Mouse (Mus musculus): ENCODE data around the gene Ankrd11.

Gene Ankrd11

DNA sequence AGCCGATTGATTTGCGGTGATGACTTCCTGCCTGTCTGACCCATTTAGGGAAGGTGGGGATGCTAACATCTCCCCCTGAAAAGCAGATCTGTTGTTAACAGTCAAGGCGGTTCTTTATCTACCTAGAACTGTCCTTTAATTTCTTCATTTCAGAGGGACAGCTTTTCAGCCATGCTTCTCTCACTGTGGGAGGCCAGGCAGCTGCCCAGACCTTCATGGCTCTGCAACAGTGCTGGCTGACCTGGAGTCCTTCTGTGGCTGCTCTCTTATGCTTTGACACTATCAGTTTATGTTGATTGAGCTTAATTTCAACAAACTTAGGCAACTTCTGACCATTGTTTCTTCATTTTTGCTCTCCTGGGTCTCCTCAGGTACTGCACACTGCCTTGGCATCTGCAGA is 161.8 kb downstream of the Ankrd11 start:
- DNase-seq: no peak

DNA sequence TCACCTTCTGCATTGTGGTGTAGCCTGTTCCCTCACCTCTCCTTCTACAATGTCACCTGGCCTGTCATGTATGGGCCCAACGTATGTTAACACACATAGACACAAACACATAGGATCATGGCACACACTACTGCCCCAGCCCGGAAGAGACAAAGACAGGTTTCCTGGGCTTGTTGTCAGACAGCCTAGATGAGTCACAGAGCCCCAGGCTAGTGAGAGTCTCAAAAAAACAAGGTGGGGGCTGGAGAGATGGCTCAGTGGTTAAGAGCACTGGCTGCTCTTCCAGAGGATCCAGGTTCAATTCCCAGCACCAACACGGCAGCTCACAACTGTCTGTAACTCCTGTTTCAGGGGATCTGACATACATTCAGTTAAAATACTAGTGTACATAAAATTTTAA is 163.8 kb downstream of the Ankrd11 start:
- DNase-seq: no peak

DNA sequence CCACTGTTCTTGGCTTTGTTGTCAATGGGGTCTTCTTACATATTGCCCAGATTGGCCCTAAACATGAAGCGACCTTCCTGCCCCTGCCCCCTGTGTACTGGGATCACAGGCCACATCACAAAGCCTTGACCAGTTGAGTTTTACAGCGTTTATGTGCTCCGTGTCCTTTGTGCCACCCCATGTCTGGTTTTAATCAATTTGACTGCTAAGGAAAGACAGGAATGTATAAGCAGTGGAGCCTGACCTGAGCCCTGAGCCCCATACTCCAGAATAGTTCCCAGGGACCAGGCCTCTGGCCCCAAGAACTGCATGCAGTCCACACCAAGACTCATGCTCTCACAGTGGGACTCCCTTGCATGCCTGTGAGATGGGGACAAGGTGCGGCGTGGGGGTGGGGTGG is 166.9 kb downstream of the Ankrd11 start:
- DNase-seq: no peak

DNA sequence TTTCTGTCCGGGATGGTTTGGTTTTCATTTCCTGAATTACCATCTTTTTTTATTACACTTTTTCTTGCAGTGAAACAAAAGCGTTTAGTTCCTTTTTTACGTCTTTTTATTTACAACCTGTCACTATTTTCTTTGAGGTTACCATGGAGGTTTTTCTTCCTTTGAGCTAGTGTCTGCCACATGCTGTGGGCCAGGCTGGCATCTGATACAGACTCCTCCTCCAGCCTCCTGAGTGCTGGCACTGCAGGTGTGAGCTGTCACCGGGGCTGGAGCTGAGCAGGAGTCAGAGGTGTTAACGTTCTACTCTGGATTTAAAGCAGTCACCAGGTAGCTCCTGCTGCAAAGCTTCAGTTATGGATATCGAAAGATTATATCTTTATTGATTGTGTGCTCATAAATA is 168.9 kb downstream of the Ankrd11 start:
- DNase-seq: peak; percentile 50

DNA sequence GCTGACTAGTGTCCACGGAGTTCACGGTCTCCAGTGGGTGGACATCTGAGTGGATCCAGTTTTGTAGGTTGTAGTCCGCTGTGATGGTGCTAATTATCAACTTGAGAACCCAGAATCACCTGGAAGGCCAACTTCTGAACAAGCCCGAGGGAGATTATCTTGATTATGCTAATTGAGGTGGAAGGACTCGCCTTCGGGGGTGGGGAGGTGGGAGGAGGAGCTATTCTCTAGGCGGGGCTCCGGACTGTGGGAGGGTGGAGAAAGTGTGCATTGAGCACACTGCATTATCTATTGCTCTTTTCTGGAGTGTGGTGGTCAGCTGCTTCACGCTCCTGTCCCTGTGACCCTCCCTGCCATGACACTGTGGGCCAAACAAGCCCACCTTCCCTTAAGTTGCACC is 170.4 kb downstream of the Ankrd11 start:
- no peak for DNase-seq

DNA sequence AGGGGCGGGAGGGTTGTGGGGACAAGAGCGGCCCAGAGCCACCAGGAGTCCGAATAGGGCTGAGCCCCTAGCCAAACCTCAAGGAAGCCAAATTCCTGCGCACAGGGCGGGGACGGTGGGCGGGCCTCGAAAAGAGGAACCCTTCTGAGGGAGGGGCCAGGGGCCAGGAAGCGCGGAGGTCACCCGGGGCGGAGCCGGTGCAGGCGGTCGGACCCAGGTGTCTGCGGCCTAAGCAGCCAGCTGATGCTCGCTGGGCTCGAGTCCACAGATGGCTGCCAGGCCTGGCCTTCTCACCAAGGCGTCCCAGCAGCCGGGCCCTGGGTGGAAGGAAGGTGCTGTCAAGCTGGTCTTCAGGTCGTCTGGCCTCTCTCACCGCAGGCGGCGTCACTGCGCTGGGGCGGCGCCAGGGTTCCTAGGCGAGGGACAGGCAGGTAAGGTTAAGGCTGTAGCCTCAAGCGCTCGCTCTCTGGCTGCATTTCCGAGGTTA is 171.7 kb downstream of the Ankrd11 start:
- DNase-seq: peak; percentile 89

DNA sequence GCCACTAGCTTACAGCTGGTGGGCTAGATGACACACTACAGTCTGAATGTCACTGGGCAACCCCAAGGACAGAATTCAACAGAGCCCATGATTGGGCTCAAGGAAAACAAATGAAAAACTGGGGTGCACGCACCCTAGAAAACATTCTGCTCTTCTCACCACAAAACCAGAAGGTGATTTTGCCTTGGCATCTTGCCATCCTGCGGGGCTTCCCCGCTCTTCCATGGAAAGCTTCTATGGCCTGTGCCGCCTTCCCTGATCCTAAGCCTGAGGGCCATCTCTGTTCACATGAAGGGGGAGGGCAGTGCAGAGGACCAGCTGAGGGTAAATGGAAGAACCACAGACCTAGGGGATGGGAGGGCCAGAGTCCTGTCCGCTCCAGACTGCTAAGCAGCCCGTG is 174.1 kb downstream of the Ankrd11 start:
- no peak for DNase-seq

DNA sequence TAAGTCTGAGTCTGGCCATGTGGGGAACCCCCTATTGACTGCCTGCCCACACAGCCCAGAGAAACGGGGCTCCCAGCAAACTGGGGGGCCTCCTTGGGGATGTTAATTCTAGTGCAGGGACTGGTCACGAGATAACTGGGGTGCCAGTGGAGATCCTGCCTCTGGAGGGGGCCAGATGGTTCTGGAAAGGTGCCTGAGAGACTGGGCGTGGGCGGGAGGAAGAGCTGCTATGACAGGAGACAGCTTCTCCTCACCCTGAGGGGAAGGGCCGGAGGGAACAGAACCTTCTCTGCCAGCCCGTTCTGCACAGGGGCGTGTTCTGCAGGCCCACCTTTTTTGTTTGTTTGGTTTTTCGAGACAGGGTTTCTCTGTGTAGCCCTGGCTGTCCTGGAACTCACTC is 175.8 kb downstream of the Ankrd11 start:
- DNase-seq: no peak

DNA sequence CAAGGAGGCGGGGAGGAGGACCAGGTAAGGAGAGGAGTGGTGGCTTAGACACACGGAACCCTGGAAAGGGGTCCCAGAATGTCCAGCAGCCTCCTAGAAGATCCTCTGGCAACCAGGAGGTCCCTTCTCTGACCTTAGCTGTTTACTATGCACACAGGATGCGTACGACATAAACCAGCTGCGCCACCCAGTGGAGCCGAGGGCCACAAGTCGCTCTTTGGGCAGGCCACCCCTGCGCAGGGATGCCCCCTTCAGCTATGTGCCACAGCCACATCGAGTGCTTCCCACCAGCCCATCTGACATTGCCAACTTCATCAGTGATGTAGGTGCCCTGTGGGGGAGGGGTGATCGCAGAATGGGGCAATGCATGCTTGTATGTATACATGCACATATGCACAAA is 176.6 kb downstream of the Ankrd11 start:
- peak; percentile 64 for DNase-seq

DNA sequence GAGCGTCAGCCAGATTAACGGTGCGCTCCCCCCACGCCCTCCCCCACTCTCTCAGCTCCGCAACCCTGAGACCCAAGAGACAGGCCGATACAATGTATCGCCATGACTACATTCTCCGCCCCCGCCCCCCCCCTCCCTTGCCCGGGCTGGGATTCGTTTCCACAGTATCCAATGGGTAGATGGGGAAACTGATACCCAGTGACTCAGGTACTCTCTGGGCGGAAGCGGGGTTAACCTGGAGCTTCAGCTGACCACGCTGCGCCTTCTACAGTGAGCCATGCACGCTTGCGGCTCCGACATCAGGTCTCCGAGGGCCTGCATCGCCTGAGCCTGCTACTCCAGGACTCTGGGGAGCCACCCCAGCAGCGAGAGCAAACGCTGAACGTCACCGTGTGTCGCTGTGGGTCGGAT is 177.4 kb downstream of the Ankrd11 start:
- no peak for DNase-seq

DNA sequence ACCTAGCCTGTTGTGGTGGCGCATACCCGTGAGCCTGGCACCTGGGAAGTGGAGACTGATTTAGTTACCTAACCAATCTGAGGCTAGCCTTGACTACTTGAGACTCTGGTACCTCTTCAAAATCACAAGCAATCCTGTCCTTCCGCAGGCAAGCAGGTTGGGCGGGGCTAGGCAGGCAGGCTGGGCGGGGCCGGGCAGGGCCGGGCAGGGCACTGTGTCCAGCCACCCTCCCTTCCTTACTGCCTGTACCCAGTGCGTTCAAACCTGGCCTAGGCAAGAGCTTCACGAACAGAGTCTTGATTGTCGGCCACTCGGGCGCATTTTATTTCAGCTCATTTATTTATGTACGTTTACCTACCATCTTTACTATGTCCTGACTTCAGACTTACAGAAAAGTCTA is 182.2 kb downstream of the Ankrd11 start:
- DNase-seq: no peak

DNA sequence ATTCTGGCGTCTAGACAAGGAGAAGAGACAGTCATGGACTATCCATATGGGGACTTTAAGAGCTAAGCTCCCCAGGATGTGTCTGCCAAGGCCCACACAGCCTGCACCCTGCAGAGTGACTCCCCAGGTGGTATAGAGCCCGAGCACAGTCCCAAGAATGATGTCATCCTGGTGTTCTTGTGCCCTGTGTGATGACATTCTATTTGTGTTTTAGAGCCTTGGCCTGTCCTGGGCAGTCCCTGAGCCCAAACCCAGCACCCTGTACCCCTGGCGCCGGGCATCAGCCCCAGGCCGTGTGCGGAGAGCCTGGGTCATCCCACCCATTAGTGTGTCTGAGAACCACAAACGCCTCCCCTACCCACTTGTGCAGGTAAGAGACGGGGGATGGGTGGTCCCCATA is 185.8 kb downstream of the Ankrd11 start:
- DNase-seq: no peak

DNA sequence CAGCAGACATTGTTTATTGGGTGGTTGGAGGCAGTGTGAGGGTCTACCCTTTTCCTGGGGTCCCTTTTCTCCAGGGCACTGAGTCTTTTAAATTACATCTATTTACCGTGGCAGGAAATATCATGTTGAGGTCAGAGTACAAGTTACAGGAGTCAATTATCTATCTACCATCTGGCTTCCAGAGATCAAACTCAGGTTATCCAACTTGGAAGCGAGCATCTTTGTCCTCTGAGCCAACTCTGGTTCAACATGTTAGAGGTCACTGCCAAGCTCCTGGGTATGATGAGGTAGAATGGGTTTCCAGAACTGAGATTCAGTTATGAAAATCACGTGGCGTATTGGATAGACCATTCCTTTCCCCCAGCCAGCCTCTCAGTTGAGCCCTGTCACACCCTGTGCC is 187.0 kb downstream of the Ankrd11 start:
- DNase-seq: no peak

DNA sequence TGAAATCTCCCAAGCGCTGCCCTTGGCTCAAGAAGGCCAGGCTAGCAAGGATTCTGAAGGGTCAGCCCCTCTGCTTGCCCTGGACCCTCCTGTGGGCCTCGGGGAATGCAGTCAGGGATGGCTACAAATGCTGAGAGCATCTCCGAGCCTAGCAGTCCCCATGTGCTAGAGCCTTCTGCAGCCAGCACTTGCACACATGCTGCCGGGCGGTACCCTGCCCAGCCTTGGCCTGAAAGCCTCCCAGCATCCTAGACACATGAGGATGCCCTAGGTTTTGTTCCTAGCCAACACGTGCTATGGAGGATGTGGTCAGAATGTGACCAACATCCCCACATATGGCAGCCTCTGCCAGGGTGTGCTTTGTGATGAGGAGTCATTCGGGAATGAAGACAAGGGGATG is 187.7 kb downstream of the Ankrd11 start:
- no peak for DNase-seq

DNA sequence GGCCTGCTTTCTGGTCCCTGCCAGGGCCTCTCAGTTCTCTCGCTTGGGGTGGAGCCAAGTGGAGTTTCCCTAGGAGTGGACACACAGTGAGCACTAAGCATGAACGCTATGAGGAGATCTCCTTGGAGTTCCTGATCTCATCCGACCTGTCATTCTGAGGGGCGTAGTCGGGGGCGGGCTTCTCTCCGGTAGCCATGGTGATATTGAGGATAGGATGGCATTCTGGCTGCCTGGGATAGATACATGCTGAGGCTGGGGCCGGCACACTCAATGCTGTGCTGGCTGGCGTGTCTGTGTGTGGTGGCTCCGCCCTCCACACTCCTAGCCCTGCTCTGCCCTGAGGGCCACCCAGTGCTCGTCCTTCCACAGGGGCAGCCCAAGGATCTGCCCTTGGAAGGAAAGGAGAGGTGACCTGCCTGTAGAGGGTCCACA is 188.7 kb downstream of the Ankrd11 start:
- DNase-seq: no peak

DNA sequence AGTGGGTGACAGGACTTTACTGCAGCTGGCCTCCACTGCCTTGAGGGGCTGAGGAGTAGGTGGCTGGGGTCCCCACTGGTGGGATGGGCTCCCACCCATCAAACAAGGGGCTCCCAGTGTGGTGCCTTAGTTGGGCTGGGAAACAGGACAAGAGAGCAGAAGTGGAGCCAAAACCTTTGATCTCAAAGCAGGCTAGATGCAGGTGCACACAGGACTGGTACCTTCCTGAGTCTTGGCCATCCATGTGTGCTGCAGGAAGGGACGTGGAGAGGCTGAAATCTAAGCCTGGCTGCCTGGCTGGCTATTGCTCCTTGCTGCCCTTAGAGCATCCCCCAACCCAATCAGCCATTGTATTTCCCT is 189.6 kb downstream of the Ankrd11 start:
- DNase-seq: no peak

DNA sequence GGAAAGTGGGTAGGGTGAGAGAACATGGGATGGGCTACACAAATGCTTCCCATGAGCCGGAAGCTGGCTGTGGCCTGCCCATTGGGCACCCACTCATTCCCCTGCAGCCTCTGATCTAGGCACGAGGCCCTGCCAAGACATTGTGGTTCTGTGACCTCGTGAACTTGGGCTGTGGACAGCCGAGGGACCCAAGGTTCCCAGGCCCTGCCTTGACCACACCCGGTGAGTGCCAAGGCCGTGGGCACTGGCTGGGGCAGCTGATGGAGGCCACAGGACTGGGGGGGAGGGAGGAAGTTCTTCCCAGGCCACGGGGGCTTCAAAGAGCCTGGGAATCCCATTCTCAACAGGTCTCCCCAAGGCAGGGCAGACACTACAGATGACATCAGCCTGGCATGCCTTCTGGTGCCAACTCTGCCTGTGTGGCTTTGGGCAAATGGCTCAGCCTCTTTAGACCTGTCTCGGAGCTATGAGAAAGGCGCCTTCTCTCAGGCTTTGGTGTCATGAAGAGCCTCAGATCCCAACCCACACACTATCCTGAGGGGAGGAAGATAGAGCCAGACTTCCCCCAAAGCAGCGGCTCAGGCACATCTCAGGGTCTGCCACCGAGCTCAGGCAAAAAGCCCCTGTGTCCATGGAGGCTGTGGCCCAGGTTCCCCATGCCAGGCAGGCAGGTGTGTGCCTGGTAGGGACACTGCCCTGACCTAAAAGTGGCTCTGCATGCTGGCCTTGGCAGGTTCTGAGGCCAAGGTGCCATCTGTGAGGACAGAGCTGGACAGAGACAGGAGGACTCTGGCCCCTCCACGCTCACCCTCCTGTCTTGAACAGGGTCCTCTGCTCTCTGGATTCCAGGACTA is 190.2 kb downstream of the Ankrd11 start:
- no peak for DNase-seq

DNA sequence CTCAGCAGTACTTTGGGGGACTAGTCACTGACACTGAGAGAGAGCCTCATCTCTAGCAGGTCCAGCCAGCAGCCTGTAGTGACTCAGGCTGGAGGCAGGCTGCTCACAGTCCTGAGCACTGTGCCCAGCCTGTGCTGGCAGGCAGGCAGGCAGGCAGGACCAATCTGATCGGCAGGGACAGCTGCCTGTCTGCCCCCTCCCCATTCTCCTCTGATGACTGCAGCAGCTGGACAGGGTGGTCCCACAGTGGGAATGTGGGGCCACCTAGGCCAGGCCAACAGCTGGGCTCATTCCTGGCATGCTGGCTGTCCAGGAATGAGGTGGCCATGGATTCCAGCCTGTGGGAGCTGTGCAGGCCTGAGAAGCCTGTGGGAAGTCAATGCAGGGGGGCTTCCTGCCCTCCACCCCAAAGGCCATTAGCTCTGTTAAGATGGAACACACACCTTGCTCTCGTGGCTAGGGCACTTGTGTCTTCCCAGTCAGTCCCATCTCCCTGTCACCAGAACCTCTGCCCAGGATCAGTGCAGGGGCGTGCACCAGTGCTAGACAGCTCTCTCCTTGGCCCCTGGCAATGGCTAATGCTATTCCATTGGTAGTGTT is 191.3 kb downstream of the Ankrd11 start:
- no peak for DNase-seq

DNA sequence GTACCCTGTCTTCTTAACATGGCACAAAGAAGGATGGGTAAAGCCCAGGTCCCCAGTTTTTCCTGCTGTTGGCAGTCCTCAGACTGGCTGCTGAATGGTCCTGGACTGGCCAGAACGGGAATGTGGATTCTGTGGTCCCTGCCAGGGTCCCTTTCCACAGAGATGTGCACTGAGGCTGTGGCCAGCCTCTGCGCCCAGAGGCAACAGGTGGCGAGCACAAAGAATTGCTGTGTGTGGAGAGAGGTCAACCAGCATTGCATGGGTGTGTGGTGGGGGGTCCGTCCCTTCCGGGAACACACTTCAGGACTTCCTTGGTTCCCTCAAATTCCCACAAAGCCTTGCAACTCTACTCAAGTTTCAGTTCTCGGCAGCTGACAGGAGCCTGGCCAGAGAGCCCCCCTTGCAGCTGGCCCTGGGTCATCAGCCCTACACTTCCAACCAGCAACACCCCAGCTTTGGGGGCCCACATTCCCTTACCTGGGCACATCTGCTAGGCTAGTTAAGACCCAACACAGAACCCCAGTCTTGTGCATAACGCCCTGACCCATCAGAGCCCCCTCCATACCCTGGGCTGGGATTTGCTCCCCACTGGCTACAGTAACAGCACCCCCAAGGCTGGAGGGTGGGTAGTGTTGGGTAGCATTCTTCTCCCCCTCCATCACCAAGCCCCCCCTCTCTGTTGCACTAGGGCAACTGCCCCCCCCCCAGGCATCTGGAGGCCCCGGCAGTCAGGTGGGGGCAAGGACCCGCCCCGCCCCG is 192.7 kb downstream of the Ankrd11 start:
- no peak for DNase-seq

DNA sequence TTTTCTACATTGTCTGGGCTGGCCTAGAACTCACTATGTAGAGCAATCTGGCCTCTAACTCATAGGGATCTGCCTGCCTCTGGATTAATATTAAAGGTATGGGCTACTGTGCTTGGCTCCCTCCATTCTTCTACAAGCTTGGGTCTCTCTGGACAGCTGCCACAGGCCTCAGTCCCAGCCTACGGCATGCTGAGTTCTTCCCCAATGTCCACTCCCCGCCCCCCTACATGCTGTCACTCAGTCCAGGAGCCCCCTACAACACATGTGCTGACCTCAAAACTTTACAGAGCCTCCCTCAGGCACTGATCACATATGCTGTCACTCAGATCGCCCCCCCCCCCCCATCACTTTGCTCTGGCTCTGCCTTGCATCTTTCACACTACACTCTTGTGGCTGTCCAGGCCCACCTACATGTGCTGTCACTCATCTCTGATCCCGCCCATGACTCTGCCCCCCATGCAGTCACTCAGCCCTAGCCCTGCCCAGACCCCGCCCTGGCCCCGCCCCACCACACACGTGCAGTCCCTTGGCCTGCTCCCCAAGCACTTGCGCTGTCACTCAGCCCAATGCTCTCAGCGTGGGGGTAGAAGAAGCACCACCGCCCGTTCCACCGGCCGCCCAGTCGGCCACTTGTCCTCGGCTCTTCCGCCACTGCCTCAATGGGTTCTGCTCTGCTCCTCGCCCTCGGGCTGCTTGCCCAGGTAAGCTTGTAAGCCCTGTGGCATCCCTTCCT is 194.1 kb downstream of the Ankrd11 start, which contains the start of gene Cdh15:
Gene Cdh15, plus strand, starts transcription at position 138 of the 733 bp plus-strand sequence.
- DNase-seq: peak; percentile 64

DNA sequence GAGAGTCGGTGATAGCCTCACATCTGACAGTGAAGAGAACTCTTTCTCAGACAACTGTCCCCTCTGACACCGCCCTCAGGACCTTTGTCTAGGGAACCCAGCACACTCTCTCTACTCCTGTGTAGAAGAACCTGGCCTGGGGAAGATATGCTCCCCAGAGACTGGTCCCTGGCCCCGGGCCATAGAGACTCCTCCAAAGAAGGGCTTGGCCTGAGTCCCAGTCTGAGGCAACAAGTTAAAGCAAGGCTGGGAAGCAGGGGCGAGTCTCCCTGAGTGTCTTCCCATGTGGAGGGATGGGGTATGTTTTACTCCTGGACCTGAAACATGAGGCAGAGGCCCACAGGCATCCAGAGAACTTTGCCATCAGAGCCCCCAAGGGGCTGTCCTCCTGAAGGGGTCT is 196.4 kb downstream of the Ankrd11 start:
- no peak for DNase-seq

DNA sequence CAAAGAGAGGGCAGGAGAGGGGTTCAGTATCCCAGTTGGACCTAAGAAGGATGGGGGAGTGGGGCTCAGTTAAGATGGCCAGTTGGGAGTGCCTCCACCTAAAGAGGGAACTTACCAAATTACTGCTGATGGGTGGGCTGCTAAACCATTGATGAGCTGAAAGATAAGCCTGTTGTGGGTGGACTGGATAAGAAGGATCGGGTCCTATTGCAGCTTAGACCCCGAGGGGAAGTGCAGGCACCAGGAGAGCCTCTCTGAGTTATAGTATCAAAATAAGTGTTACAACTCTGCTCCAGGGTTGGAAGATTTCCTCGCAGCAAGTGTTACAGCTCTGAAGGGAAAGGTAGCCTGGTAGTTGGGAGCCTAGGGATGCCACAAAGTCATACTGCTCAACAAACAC is 197.9 kb downstream of the Ankrd11 start:
- DNase-seq: no peak

DNA sequence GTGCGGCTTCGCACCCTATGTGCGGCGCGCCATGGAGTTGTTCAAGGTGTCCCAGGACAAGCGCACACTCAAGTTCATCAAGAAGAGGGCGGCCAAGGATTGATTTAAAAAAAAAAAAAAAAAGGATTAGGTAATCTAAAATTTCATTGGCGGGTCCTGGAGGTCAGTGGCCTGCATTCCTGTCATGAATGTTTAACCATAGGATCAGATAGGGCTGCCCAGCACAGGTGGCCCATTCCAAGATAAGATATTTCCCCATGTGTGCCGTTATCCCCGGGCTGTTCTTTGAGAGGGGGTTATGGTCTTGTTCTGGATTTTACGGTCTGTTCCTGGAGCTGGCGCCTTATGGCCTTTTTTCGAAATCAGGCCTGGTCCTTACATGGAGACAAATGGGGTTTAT is 205.4 kb downstream of the Ankrd11 start:
- no peak for DNase-seq

Data from thymus, postnatal 14 days (tissue).